In genomic region chr7:109986775-109987174, GRCm38 (mm10) we compare ENCODE assay signal across 8 mouse cellular contexts. TPM values are rescaled to one million over a fixed set of nuclear protein-coding genes. Genes with fewer than 3 reads are reported as not detected.
DNase-seq lines count a peak whose midpoint lies in the region; ATAC-seq and TF ChIP-seq lines count a peak whose summit lies in the region.
"Not testable (repeated sequence)": the region's sequence is repeated elsewhere in the genome, so short reads cannot be mapped to it uniquely, and the experiment has no call there.

Gene Tmem41b (minus strand): TSS chr7:109986929.

- in situ Hi-C loops in ES-E14 (cut with MboI; ENCODE audit: low sequenced_read_pairs in 2 of 2, unreplicated experiment in 2 of 2) = not testable (repeated sequence)

- not testable (repeated sequence) for TF ChIP-seq POLR2A in liver, adult 2 months (IDR thresholded peaks at IDR 0.05; ENCODE audit: extremely low read depth, insufficient read depth, low read length); testis, adult 2 months (IDR thresholded peaks at IDR 0.05; ENCODE audit: control insufficient read depth, low read depth, low read length)

- peak within 1 kb of the TSS; percentile 81 to 87 for H3K4me3 ChIP-seq in ES-E14 (ENCODE audit: insufficient read depth in 1 of 2, low read depth in 1 of 2, low read length in 2 of 2, poor library complexity in 1 of 2, severe bottlenecking in 1 of 2)
- peak within 1 kb of the TSS; percentile 60 for H3K4me3 ChIP-seq in forebrain, postnatal 0 days (ENCODE audit: low read depth, low read length)
- peak within 1 kb of the TSS; percentile 76 for H3K4me3 ChIP-seq in liver, adult 2 months (ENCODE audit: insufficient read depth, low read depth, low read length)
- peak within 1 kb of the TSS; percentile 70 for H3K4me3 ChIP-seq in midbrain, embryonic 13.5 days (replicated peaks)
- peak within 1 kb of the TSS; percentile 94 for H3K4me3 ChIP-seq in testis, adult 2 months (ENCODE audit: control insufficient read depth, low read depth, low read length)

- not testable (repeated sequence) for H3K36me3 ChIP-seq in ES-E14 (ENCODE audit: control insufficient read depth, insufficient read depth, low read length, poor library complexity, severe bottlenecking); forebrain, postnatal 0 days (ENCODE audit: insufficient read depth); midbrain, embryonic 13.5 days; testis, adult 2 months (ENCODE audit: control insufficient read depth, insufficient read depth, low read length)
- H3K36me3 ChIP-seq in liver, adult 2 months (ENCODE audit: control insufficient read depth, insufficient read depth, low read length) = peaks cover 13% of the 10 kb centered on the region

- peak within 1 kb of the TSS; percentile 68 for H3K4me2 ChIP-seq in forebrain, postnatal 0 days (ENCODE audit: low read depth)
- H3K4me2 ChIP-seq in midbrain, embryonic 13.5 days (replicated peaks) = peak within 1 kb of the TSS; percentile 83

- peak within 1 kb of the TSS; percentile 89 for H3K9ac ChIP-seq in ES-E14 (ENCODE audit: insufficient read depth, low read depth, low read length, poor library complexity, severe bottlenecking)
- H3K9ac ChIP-seq in forebrain, postnatal 0 days = peak within 1 kb of the TSS; percentile 61
- H3K9ac ChIP-seq in liver, adult 2 months (ENCODE audit: low read depth, low read length) = peak within 1 kb of the TSS; percentile 78
- peak within 1 kb of the TSS; percentile 79 for H3K9ac ChIP-seq in midbrain, embryonic 13.5 days (replicated peaks)

- peak; percentile 51 for TF ChIP-seq CTCF in forebrain, postnatal 0 days (IDR thresholded peaks at IDR 0.05; ENCODE audit: low read depth)
- not testable (repeated sequence) for TF ChIP-seq CTCF in liver, adult 2 months (IDR thresholded peaks at IDR 0.05; ENCODE audit: low read depth, low read length); testis, adult 2 months (IDR thresholded peaks at IDR 0.05; ENCODE audit: control insufficient read depth, insufficient read depth, insufficient replicate concordance, low read depth, low read length)

- H3K9me3 ChIP-seq in ES-E14 (ENCODE audit: control insufficient read depth, insufficient read depth, low read depth, low read length); forebrain, postnatal 0 days (ENCODE audit: low read length); midbrain, embryonic 13.5 days: not testable (repeated sequence)

- peak within 1 kb of the TSS; percentile 43 for H3K27ac ChIP-seq in ES-E14 (ENCODE audit: insufficient read depth, low read depth, low read length, poor library complexity, severe bottlenecking)
- H3K27ac ChIP-seq in forebrain, postnatal 0 days (ENCODE audit: low read depth, low read length) = peak within 1 kb of the TSS; percentile 89
- peak within 1 kb of the TSS; percentile 82 for H3K27ac ChIP-seq in liver, adult 2 months (replicated peaks; ENCODE audit: insufficient read depth, low read depth, low read length)
- H3K27ac ChIP-seq in midbrain, embryonic 13.5 days = peak within 1 kb of the TSS; percentile 86
- H3K27ac ChIP-seq in testis, adult 2 months (ENCODE audit: control insufficient read depth, insufficient read depth, low read depth, low read length) = peak within 1 kb of the TSS; percentile 93

- H3K27me3 ChIP-seq in forebrain, postnatal 0 days (ENCODE audit: insufficient read depth, low read length); liver, adult 2 months (ENCODE audit: control insufficient read depth, insufficient read depth, low read length); midbrain, embryonic 13.5 days; testis, adult 2 months (ENCODE audit: control insufficient read depth, insufficient read depth, low read length): not testable (repeated sequence)

- 36% methylated on average over 6 of the region's 6 CpGs for WGBS in forebrain, postnatal 0 days
- WGBS in liver, adult 2 months = 33% methylated on average over 6 of the region's 6 CpGs
- WGBS in midbrain, embryonic 13.5 days = 37% methylated on average over 6 of the region's 6 CpGs

- not testable (repeated sequence) for DNase-seq in ES-E14 (ENCODE audit: low read depth, low spot score); heart, postnatal 14 days
- DNase-seq in cerebellum, adult 9-10 months = peak; percentile 68
- DNase-seq in forebrain, postnatal 0 days = peak; percentile 27
- DNase-seq in kidney, postnatal 14 days = peak; percentile 23
- DNase-seq in liver, adult 2 months (ENCODE audit: extremely low read depth, low read depth, low spot score) = peak; percentile 46

- ATAC-seq in forebrain, postnatal 0 days; midbrain, embryonic 13.5 days: not testable (repeated sequence)

- H3K79me2 ChIP-seq in liver, adult 2 months (ENCODE audit: control insufficient read depth, insufficient read depth, low read length) = not testable (repeated sequence)

- H3K4me1 ChIP-seq in ES-E14 (ENCODE audit: control insufficient read depth in 2 of 2, insufficient read depth in 2 of 2, low read length in 2 of 2, poor library complexity in 1 of 2); forebrain, postnatal 0 days (ENCODE audit: insufficient read depth); liver, adult 2 months (ENCODE audit: control insufficient read depth, insufficient read depth, low read length); testis, adult 2 months (ENCODE audit: control insufficient read depth, insufficient read depth, low read length): not testable (repeated sequence)
- peaks cover 21% of the 10 kb centered on the region for H3K4me1 ChIP-seq in midbrain, embryonic 13.5 days (replicated peaks)

- intact Hi-C loops in heart, postnatal 14 days (cut with DNase I) = loop anchor here (2.0 kb wide), 2 partner anchors 32 to 74 kb away; partner anchors contain the start of genes Ipo7 and Zfp143

RNA-seq across cellular contexts. Expression of gene Tmem41b, which starts in this region (rescaled TPM):
- 154 and 161 TPM in 2 replicates for total RNA-seq in ES-E14 (2012; rRNA removed)
- total RNA-seq in forebrain, postnatal 0 days (2014; rRNA removed) = 48.6 and 63.2 TPM in 2 replicates
- polyA plus RNA-seq in forebrain, postnatal 0 days (2015; fragmentation: Nextera tagmentation; extraction: Ambion mirVana) = 38.6 and 46.4 TPM in 2 replicates
- 10 to 100 TPM; 46.6 to 47.7 TPM for total RNA-seq in heart, postnatal 14 days (2021)
- total RNA-seq in liver, adult 2 months (2014; rRNA removed) = 42.9 and 43.1 TPM in 2 replicates
- 21.1 and 21.6 TPM in 2 replicates for polyA plus RNA-seq in liver, adult 2 months (2012; rRNA removed)
- 66.1 and 73.4 TPM in 2 replicates for polyA plus RNA-seq in midbrain, embryonic 13.5 days (2015; fragmentation: Nextera tagmentation; extraction: Ambion mirVana)
- polyA plus RNA-seq in testis, adult 2 months (2012; rRNA removed) = 43.2 and 54.8 TPM in 2 replicates

Comparison
In these comparisons a context has a peak if more than half of its experiments do, and no peak if none do; other contexts are left out.
1. H3K27ac ChIP-seq: peak in every context shown above with its lines; median percentile 93 in testis, adult 2 months; 89 in forebrain, postnatal 0 days; 86 in midbrain, embryonic 13.5 days; 82 in liver, adult 2 months; 43 in ES-E14.